Mouse (Mus musculus) heart, adult 2 months (tissue): ENCODE measurements at regions not wholly inside any gene's neighbourhood (a gene's known extent, or its start where the extent isn't known, plus 50 kb on each side); places are given as distances from the start of the nearest gene placed in this dataset.

ENCODE experiments used
- DNase-seq, 2 experiments: peaks; one replicate each; pipeline ENCODE4 v3.0.0; 2021
- H3K27ac ChIP-seq: fragments of 200-600 bp; 2 replicates; pipeline ENCODE4 v1.8.1; 2022
- H3K27me3 ChIP-seq: fragments of 200-500 bp; 2 replicates; pipeline ENCODE4 v1.6.1; 2012; ENCODE audit warnings: mild to moderate bottlenecking, low read length, inconsistent platforms, mixed read lengths; ENCODE audit not compliant: control insufficient read depth, insufficient read depth
- H3K36me3 ChIP-seq: fragments of 200-500 bp; 2 replicates; pipeline ENCODE4 v1.6.1; 2012; ENCODE audit warnings: low read length, inconsistent platforms; ENCODE audit not compliant: control insufficient read depth, insufficient read depth
- H3K4me1 ChIP-seq: fragments of 200-500 bp; 2 replicates; pipeline ENCODE4 v1.6.1; 2011; ENCODE audit warnings: low read length; ENCODE audit not compliant: control insufficient read depth, insufficient read depth
- H3K4me3 ChIP-seq: fragments of 200-600 bp; 2 replicates; pipeline ENCODE4 v1.8.1; 2022
- H3K79me2 ChIP-seq: fragments of 200-500 bp; replicated peaks from 2 replicates; pipeline ENCODE4 v1.6.1; 2012; ENCODE audit warnings: mild to moderate bottlenecking, inconsistent platforms, low read length, moderate library complexity, mixed read lengths; ENCODE audit not compliant: control insufficient read depth, insufficient read depth
- H3K9ac ChIP-seq: fragments of 200-500 bp; 2 replicates; pipeline ENCODE4 v1.6.1; 2012; ENCODE audit warnings: low read depth, mild to moderate bottlenecking, control low read depth, inconsistent platforms, low read length, mixed read lengths
- CTCF ChIP-seq: fragments of 200-600 bp; IDR thresholded peaks from 2 replicates; pipeline ENCODE4 v1.8.1; 2022; ENCODE audit warnings: antibody characterized with exemption, mild to moderate bottlenecking, moderate library complexity
- EP300 ChIP-seq: fragments of 200-500 bp; IDR thresholded peaks from 2 replicates; pipeline ENCODE4 v1.6.1; 2011; ENCODE audit warnings: low read depth, low read length, control low read depth; ENCODE audit not compliant: insufficient read depth
- POLR2A ChIP-seq: fragments of 200-500 bp; IDR thresholded peaks from 2 replicates; pipeline ENCODE4 v1.6.1; 2011; ENCODE audit warnings: mild to moderate bottlenecking, low read depth, low read length, control low read depth; ENCODE audit not compliant: insufficient read depth
- WGBS: fragments of 180-500 bp; shearing (Covaris S2); methylation state at CpG from one replicate; pipeline ENCODE4 v1.1.7; 2018; 5-methylcytosine and 5-hydroxymethylcytosine counted together
- intact Hi-C: fragments of 180-260 bp; cut with DNase I; formaldehyde crosslinking; loops from one replicate; pipeline ENCODE4 v1.15.1; 2025

DNA sequence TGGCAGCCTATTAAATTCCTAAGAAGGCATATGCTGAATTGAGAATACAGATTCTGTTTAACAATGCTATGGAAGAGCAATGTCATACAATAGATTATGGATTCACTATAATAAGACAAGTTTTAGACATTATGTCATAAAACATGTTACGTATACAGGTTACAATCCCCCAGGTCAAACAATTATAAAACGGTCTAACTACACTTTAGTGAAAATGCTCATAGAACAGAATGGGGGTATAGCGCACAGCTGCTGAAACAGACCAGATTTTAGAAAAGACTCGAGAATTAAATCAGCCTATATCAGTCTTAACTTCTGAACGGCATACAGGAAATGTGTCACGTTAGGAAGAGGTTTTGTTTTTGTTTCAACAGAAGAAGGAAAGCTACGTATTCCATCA lies 660.5 kb upstream of the Sel1l start:
- Histone ChIP-seq H3K4me1 (no peaks in the 10 kb centered on the region), H3K4me3 (no peak overlapping the region), H3K27ac (no peak overlapping the region), H3K27me3 (no peaks in the 10 kb centered on the region), H3K36me3 (no peaks in the 10 kb centered on the region), H3K9ac (no peak overlapping the region), H3K79me2 (no peaks in the 10 kb centered on the region)
- intact Hi-C loops, result no loop called here
- TF ChIP-seq POLR2A, result no peak
- no peak for TF ChIP-seq CTCF
- TF ChIP-seq EP300, result no peak
- 48% methylated on average over 7 of the region's 7 CpGs for WGBS
- DNase-seq, result no peak

DNA sequence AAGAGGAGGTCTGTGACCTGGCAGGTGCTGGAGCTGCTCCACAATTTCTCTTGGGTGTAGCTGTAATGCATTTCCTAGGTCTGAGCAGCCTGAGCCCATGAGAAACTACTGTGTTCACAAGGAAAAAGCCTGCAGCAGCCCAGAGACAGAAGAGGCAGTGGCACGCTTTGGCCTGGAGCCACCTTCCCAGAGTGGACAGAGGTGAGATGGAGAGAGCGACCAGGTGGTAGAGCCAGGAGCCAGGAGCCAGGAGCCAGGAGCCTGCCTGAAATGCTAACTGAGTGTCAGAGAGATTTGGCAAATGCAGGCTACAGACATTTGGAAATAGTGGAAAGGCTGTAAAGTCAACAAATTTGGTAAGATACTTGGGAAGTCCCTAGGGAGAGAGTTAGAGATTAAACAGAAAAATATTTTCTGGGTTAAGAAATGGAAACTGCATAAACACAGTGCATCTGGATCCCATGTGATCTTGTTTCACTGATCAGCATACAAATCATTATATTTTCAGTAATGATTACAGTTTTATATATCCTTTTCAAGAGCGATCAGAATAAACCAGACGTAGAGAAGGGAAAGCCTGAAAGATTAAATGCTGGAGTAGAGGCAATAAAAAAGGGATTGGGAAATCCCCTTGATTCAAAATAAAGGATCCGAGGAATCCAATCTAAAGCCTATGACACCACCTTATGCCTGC lies 660.0 kb upstream of the Sel1l start:
- Histone ChIP-seq H3K4me1 (no peaks in the 10 kb centered on the region), H3K36me3 (no peaks in the 10 kb centered on the region), H3K4me3 (no peak overlapping the region), H3K27ac (no peak overlapping the region), H3K27me3 (no peaks in the 10 kb centered on the region), H3K79me2 (no peaks in the 10 kb centered on the region), H3K9ac (no peak overlapping the region)
- intact Hi-C loops, result no loop called here
- peak; percentile 7 to 24 for DNase-seq
- WGBS, result 56% methylated on average over 5 of the region's 5 CpGs
- TF ChIP-seq POLR2A, result no peak

DNA sequence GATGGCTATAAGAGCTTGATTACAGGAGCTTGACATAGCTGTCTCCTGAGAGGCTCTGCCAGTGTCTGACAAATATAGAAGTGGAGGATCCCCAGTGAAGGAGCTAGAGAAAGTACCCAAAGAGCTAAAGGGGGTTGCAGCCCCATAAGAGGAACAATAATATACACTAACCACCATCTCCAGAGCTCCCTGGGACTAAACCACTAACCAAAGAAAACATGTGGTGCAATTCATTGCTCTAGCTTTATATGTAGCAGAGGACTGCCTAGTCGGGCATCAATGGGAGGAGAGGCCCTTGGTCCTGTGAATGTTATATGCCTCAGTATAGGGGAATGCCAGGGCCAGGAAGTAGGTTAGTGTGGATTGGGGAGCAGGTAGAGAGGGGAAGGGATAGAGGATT lies 635.0 kb upstream of the Sel1l start:
- no peak for DNase-seq
- Histone ChIP-seq H3K4me3 (no peak overlapping the region), H3K36me3 (no peaks in the 10 kb centered on the region), H3K27ac (no peak overlapping the region), H3K9ac (no peak overlapping the region), H3K27me3 (no peaks in the 10 kb centered on the region), H3K4me1 (no peaks in the 10 kb centered on the region), H3K79me2 (no peaks in the 10 kb centered on the region)
- TF ChIP-seq CTCF (no peak), EP300 (no peak), POLR2A (no peak)
- intact Hi-C loops, result no loop called here
- 64% methylated on average over 1 of the region's 1 CpGs for WGBS

DNA sequence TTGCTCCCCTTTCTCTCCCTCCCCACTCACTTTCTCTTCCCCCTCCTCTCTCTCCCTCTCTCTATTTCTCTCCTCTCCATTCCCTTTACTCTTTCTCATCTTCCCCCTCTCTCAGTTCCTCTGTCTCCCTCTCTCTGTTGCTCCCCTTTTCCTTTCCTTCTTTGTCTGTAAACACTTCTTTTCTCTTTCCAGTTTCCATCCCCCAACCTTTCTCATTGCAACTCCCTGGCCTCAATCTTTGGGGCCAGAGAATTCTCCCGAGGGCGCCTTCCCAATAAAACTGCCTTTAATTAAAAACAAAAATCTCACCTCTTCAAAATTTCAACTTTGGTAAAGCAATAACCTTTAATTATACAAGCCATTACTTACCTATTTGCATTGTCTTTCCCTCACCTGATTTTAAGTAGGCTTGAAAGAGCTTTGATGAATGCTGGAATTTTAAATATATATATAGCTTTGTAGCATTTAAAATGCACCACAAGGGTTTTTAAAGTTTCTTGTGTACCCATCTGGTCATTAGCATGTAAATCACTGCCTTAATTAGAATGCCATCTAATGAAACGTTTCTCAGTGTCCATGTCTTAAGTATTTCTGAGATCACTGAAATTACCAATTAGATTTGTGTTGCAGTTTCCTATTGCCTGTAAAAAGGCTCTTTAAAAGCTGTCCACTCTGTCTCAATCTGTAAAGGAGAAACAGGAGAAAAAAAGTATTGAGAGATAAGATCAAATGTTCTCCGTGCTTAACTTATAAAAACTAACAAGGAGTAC lies 625.5 kb upstream of the Sel1l start:
- Histone ChIP-seq H3K27me3 (no peaks in the 10 kb centered on the region), H3K4me1 (no peaks in the 10 kb centered on the region), H3K27ac (no peak overlapping the region), H3K4me3 (no peak overlapping the region), H3K79me2 (no peaks in the 10 kb centered on the region), H3K9ac (no peak overlapping the region), H3K36me3 (no peaks in the 10 kb centered on the region)
- intact Hi-C loops, result no loop called here
- 56% methylated on average over 4 of the region's 4 CpGs for WGBS
- TF ChIP-seq POLR2A (no peak), EP300 (no peak), CTCF (no peak)
- no peak for DNase-seq

DNA sequence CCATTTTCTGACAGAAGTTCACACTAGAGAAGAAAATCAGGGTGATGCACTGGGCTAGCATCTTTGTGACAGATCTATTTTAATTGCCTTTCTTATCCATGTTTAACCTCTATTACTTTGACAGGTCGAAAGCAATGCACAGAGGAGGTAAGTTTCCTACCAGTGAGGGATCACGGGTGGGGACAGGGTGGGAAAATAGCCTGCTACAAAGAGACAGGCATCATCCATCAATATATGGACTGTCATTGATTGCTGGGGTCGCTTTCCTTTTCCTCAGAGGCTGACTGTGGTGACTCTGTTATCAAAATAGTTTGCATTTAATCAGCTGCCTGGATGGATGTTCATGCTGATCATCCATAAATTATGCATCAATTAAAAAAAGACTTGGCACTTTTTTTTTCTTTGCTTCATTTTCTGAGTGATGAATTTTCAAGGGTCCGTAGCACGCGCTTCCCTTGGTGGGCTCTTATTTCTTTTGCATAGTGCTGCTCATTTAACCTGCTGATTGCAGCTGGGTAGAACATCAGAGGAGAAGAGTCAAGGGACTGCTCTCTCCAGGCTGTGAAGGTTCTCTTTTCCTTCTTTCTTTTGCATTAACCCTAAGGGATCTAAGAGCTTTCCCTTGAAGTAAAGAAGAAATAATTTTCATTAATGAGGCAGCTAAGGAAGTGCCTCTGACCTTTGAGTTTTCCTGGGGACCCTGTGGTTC lies 602.3 kb upstream of the Sel1l start:
- H3K4me1 ChIP-seq, result no peaks in the 10 kb centered on the region
- WGBS, result 66% methylated on average over 6 of the region's 6 CpGs

DNA sequence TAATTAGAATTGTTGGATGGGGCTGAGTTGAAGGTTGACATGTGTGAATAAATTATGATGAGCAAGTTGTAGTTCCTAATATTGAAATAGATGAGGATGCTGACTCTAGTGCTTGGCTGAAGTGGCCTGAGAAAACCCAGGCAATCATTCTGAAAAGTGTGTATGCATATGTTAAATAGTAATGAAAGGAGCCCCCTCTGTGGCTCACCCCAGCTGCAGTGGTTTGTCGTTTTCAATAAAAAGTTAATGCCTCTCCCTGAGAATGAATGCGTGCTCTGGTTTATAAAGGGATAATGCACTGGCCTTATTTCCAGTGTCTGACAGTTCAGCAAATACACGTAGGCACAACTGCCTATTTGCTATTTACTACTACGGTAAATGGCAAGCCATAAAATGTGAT lies 569.5 kb upstream of the Sel1l start:
- Histone ChIP-seq H3K4me3 (no peak overlapping the region), H3K36me3 (no peaks in the 10 kb centered on the region), H3K27ac (no peak overlapping the region), H3K79me2 (no peaks in the 10 kb centered on the region), H3K9ac (no peak overlapping the region), H3K4me1 (no peaks in the 10 kb centered on the region), H3K27me3 (no peaks in the 10 kb centered on the region)
- DNase-seq, result no peak
- TF ChIP-seq CTCF, result no peak
- no peak for TF ChIP-seq POLR2A
- no peak for TF ChIP-seq EP300
- intact Hi-C loops, result no loop called here
- 77% methylated on average over 4 of the region's 4 CpGs for WGBS

More for the DNA sequence above, 602.3 kb upstream of the Sel1l start:
- intact Hi-C loops, result no loop called here
- Histone ChIP-seq H3K4me3 (no peak overlapping the region), H3K27ac (no peak overlapping the region), H3K79me2 (no peaks in the 10 kb centered on the region), H3K9ac (no peak overlapping the region), H3K27me3 (no peaks in the 10 kb centered on the region), H3K36me3 (no peaks in the 10 kb centered on the region)
- no peak for DNase-seq
- TF ChIP-seq CTCF (no peak), POLR2A (no peak), EP300 (no peak)
